Mouse (Mus musculus): ENCODE measurements around the gene Elmod1. TPM values are rescaled to one million over a fixed set of nuclear protein-coding genes. Genes with fewer than 3 reads are reported as not detected.

The Elmod1 gene
- 0.26 and 0.41 TPM in 2 replicates for polyA plus RNA-seq (2012; rRNA removed; ENCODE audit: low replicate concordance)

DNA sequence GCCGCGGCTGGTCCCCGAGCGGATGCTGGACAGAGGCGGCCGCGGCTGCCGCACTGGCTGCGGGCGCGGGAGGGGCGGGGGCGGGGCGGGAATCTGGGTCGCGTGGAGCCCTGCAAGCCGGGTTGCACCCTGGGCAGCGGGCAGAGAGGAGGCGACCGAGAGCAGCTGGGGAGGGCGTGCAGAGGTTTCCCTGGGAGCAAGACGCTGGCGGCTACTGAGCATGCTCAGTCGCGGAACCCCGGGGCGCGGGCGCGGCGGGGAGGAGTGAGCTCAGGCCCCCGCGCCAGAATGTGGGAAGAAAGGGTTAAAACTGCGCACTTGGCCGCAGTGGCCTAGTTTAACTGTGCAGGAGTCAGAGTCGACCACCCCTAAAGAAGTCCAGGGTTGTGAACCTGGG, at the start of gene Elmod1:
Gene Elmod1 (minus strand): TSS at position 180 of the 397 bp plus-strand sequence.

Other genes starting within 250 kb of the Elmod1 start
- gene Slc35f2, start 203.8 kb downstream of the Elmod1 start, polyA plus RNA-seq (2012; rRNA removed; ENCODE audit: low replicate concordance), result 0.13 and 7.0 TPM in 2 replicates
- gene Sln, start 125.1 kb downstream of the Elmod1 start, polyA plus RNA-seq (2012; rRNA removed; ENCODE audit: low replicate concordance), result not detected in 2 replicates
- 0.21 and 8.4 TPM in 2 replicates for gene Tnfaip8l3, start 93.1 kb upstream of the Elmod1 start, polyA plus RNA-seq (2012; rRNA removed; ENCODE audit: low replicate concordance)